Mouse (Mus musculus) heart, embryonic 15.5 days (tissue): ENCODE measurements around the gene Olfr155. TPM values are rescaled to one million over a fixed set of nuclear protein-coding genes. Genes with fewer than 3 reads are reported as not detected.
A peak's percentile ranks its signal among the peaks of the same experiment; 100 is the strongest.

Experiments used
- ATAC-seq: fragments of 200-750 bp; cut with Nextera tagmentation; replicated peaks from 2 replicates; pipeline ENCODE4 v1.8.0; 2017; ENCODE audit warnings: low read depth, moderate TSS enrichment; ENCODE audit not compliant: insufficient number of reproducible peaks, insufficient read depth, low FRiP score
- H3K27ac ChIP-seq: fragments of 300-500 bp; sonication (generic); 2 replicates; pipeline ENCODE4 v1.5.1; 2015; ENCODE audit warnings: mild to moderate bottlenecking, inconsistent platforms
- H3K27me3 ChIP-seq: fragments of 300-500 bp; sonication (generic); 2 replicates; pipeline ENCODE4 v1.6.1; 2015; ENCODE audit warnings: inconsistent platforms
- H3K36me3 ChIP-seq: fragments of 300-500 bp; sonication (generic); 2 replicates; pipeline ENCODE4 v1.6.1; 2015; ENCODE audit warnings: mild to moderate bottlenecking, inconsistent platforms
- H3K4me1 ChIP-seq: fragments of 300-500 bp; sonication (generic); replicated peaks from 2 replicates; pipeline ENCODE4 v1.6.1; 2015; ENCODE audit warnings: inconsistent platforms
- H3K4me2 ChIP-seq: fragments of 300-500 bp; sonication (generic); 2 replicates; pipeline ENCODE4 v1.6.1; 2015; ENCODE audit warnings: inconsistent platforms, mild to moderate bottlenecking, moderate library complexity
- H3K4me3 ChIP-seq: fragments of 300-500 bp; sonication (generic); 2 replicates; pipeline ENCODE4 v1.5.1; 2015; ENCODE audit warnings: mild to moderate bottlenecking, inconsistent platforms
- H3K9ac ChIP-seq: fragments of 300-500 bp; sonication (generic); 2 replicates; pipeline ENCODE4 v1.6.1; 2015; ENCODE audit warnings: mild to moderate bottlenecking, inconsistent platforms
- H3K9me3 ChIP-seq: fragments of 300-500 bp; sonication (generic); replicated peaks from 2 replicates; pipeline ENCODE4 v1.6.1; 2016; ENCODE audit warnings: inconsistent platforms
- WGBS: fragments of 180-500 bp; shearing (Covaris S2); methylation state at CpG from one replicate; pipeline ENCODE4 v1.1.7; 2015; ENCODE audit warnings: mixed read lengths; 5-methylcytosine and 5-hydroxymethylcytosine counted together
- polyA plus RNA-seq: library from polyadenylated mRNA; unstranded; fragments of >200 nt; fragmentation: Nextera tagmentation; extraction: Ambion mirVana; gene quantifications from 2 replicates; pipeline ENCODE4 v1.2.1, GENCODE M21; 2015

Olfr155 gene
- polyA plus RNA-seq, 1 experiment from 2014 or later, result not detected

- Histone ChIP-seq H3K9ac (no peak overlapping the region), H3K4me2 (0 out of 2 replicates have a peak overlapping the region, but pooled peaks have one; percentile 1)
- 13% methylated on average over 14 of the region's 14 CpGs for WGBS
These were observed 9.6 kb downstream of the Olfr155 start for GRCm38 (mm10) chr4:43860744-43861519.

GRCm38 (mm10) chr4:43863298-43863697 is 11.9 kb downstream of the Olfr155 start:
- H3K9ac ChIP-seq, result no peak overlapping the region
- H3K4me2 ChIP-seq, result no peak overlapping the region
- ATAC-seq, result no peak
- no peaks in the 10 kb centered on the region for H3K36me3 ChIP-seq
- 57% methylated on average over 4 of the region's 4 CpGs for WGBS
- H3K4me3 ChIP-seq, result no peak overlapping the region
- no peaks in the 10 kb centered on the region for H3K27me3 ChIP-seq
- H3K9me3 ChIP-seq, result no peaks in the 10 kb centered on the region
- H3K4me1 ChIP-seq, result 0 out of 2 replicates have a peak, but pooled peaks cover 3% of the 10 kb centered on the region
- no peak overlapping the region for H3K27ac ChIP-seq

More at GRCm38 (mm10) chr4:43860744-43861519, 9.6 kb downstream of the Olfr155 start:
- Histone ChIP-seq H3K4me3 (no peak overlapping the region), H3K27ac (no peak overlapping the region), H3K9me3 (no peaks in the 10 kb centered on the region), H3K27me3 (no peaks in the 10 kb centered on the region), H3K4me1 (0 out of 2 replicates have a peak, but pooled peaks cover 3% of the 10 kb centered on the region), H3K36me3 (no peaks in the 10 kb centered on the region)
- ATAC-seq, result no peak

- no peaks in the 10 kb centered on the region for H3K27me3 ChIP-seq
- peaks cover 3% of the 10 kb centered on the region for H3K4me1 ChIP-seq
- no peak overlapping the region for H3K9ac ChIP-seq
- no peaks in the 10 kb centered on the region for H3K36me3 ChIP-seq
- WGBS, result 86% methylated on average over 10 of the region's 10 CpGs
- no peaks in the 10 kb centered on the region for H3K9me3 ChIP-seq
- no peak overlapping the region for H3K4me2 ChIP-seq
- H3K27ac ChIP-seq, result no peak overlapping the region
- H3K4me3 ChIP-seq, result no peak overlapping the region
- ATAC-seq, result no peak
These were observed 18.5 kb downstream of the Olfr155 start for GRCm38 (mm10) chr4:43869821-43870220.

- ATAC-seq, result no peak
- Histone ChIP-seq H3K9ac (no peak overlapping the region), H3K27ac (no peak overlapping the region), H3K4me1 (peaks cover 18% of the 10 kb centered on the region), H3K4me2 (peak overlapping the region; percentile 93), H3K9me3 (no peaks in the 10 kb centered on the region), H3K4me3 (peak overlapping the region; percentile 74), H3K27me3 (no peaks in the 10 kb centered on the region), H3K36me3 (no peaks in the 10 kb centered on the region)
- WGBS, result 52% methylated on average over 7 of the region's 7 CpGs
These were observed 23.1 kb downstream of the Olfr155 start for GRCm38 (mm10) chr4:43874501-43874900.

GRCm38 (mm10) chr4:43875160-43875918 is 24.0 kb downstream of the Olfr155 start, which contains the start of gene Reck:
Reck (plus strand) TSS chr4:43875530.
- Histone ChIP-seq H3K4me3 (peak within 1 kb of the TSS; percentile 74), H3K9me3 (no peaks in the 10 kb centered on the region), H3K27me3 (no peaks in the 10 kb centered on the region), H3K27ac (peak within 1 kb of the TSS; percentile 35), H3K36me3 (no peaks in the 10 kb centered on the region), H3K4me1 (peaks cover 18% of the 10 kb centered on the region), H3K9ac (peak within 1 kb of the TSS; percentile 65), H3K4me2 (peak within 1 kb of the TSS; percentile 93)
- WGBS, result 1% methylated on average over 59 of the region's 73 CpGs
- peak; percentile 87 for ATAC-seq

GRCm38 (mm10) chr4:43875919-43876411 is 24.6 kb downstream of the Olfr155 start:
- Histone ChIP-seq H3K9me3 (no peaks in the 10 kb centered on the region), H3K4me2 (peak overlapping the region; percentile 93), H3K4me3 (peak overlapping the region; percentile 74), H3K27ac (peak overlapping the region; percentile 35), H3K36me3 (no peaks in the 10 kb centered on the region), H3K27me3 (no peaks in the 10 kb centered on the region), H3K9ac (peak overlapping the region; percentile 65), H3K4me1 (peaks cover 18% of the 10 kb centered on the region)
- under 1% methylated on average over 20 of the region's 20 CpGs for WGBS
- ATAC-seq, result peak; percentile 51

- Histone ChIP-seq H3K27ac (no peak overlapping the region), H3K9me3 (no peaks in the 10 kb centered on the region), H3K4me1 (peaks cover 18% of the 10 kb centered on the region), H3K9ac (no peak overlapping the region), H3K4me3 (no peak overlapping the region), H3K27me3 (no peaks in the 10 kb centered on the region), H3K4me2 (no peak overlapping the region), H3K36me3 (no peaks in the 10 kb centered on the region)
- WGBS, result 94% methylated on average over 1 of the region's 1 CpGs
- ATAC-seq, result no peak
These were observed 25.9 kb downstream of the Olfr155 start for GRCm38 (mm10) chr4:43877230-43877629.

- no peaks in the 10 kb centered on the region for H3K27me3 ChIP-seq
- peak overlapping the region; percentile 32 for H3K27ac ChIP-seq
- no peaks in the 10 kb centered on the region for H3K36me3 ChIP-seq
- no peak for ATAC-seq
- no peak overlapping the region for H3K9ac ChIP-seq
- no peak overlapping the region; the same call in 1 of the 2 replicates for H3K4me2 ChIP-seq
- peaks cover 20% of the 10 kb centered on the region for H3K4me1 ChIP-seq
- no peak overlapping the region for H3K4me3 ChIP-seq
- no peaks in the 10 kb centered on the region for H3K9me3 ChIP-seq
- 22% methylated on average over 5 of the region's 5 CpGs for WGBS
These were observed 26.9 kb downstream of the Olfr155 start for GRCm38 (mm10) chr4:43878121-43878776.

GRCm38 (mm10) chr4:43879566-43879965 is 28.2 kb downstream of the Olfr155 start:
- Histone ChIP-seq H3K9ac (no peak overlapping the region), H3K36me3 (no peaks in the 10 kb centered on the region), H3K27ac (no peak overlapping the region), H3K4me1 (peaks cover 32% of the 10 kb centered on the region), H3K4me3 (no peak overlapping the region), H3K27me3 (no peaks in the 10 kb centered on the region), H3K9me3 (no peaks in the 10 kb centered on the region), H3K4me2 (no peak overlapping the region)
- no peak for ATAC-seq
- 52% methylated on average over 6 of the region's 6 CpGs for WGBS

- Histone ChIP-seq H3K36me3 (no peaks in the 10 kb centered on the region), H3K9me3 (no peaks in the 10 kb centered on the region), H3K4me3 (no peak overlapping the region), H3K27me3 (no peaks in the 10 kb centered on the region), H3K9ac (no peak overlapping the region), H3K4me2 (0 out of 2 replicates have a peak overlapping the region, but pooled peaks have one; percentile 15), H3K4me1 (peaks cover 24% of the 10 kb centered on the region), H3K27ac (peak overlapping the region; percentile 53)
- WGBS, result 16% methylated on average over 4 of the region's 4 CpGs
- no peak for ATAC-seq
These were observed 32.8 kb downstream of the Olfr155 start for GRCm38 (mm10) chr4:43884196-43884595.

- H3K9ac ChIP-seq, result no peak overlapping the region
- no peaks in the 10 kb centered on the region for H3K27me3 ChIP-seq
- no peaks in the 10 kb centered on the region for H3K9me3 ChIP-seq
- no peak for ATAC-seq
- no peak overlapping the region for H3K4me2 ChIP-seq
- no peak overlapping the region for H3K27ac ChIP-seq
- H3K36me3 ChIP-seq, result no peaks in the 10 kb centered on the region
- H3K4me1 ChIP-seq, result peaks cover 10% of the 10 kb centered on the region
- H3K4me3 ChIP-seq, result no peak overlapping the region
- WGBS, result 94% methylated on average over 3 of the region's 3 CpGs
These were observed 39.9 kb downstream of the Olfr155 start for GRCm38 (mm10) chr4:43891247-43891646.
